Mouse (Mus musculus): ENCODE measurements around the gene Psmb5. TPM values are rescaled to one million over a fixed set of nuclear protein-coding genes. Genes with fewer than 3 reads are reported as not detected.

The Psmb5 gene
- total and polyA plus RNA-seq, 3 experiments = 299 to 416 (median 411) TPM

GRCm38 (mm10) chr14:54572790-54573736 is 44.8 kb downstream of the Psmb5 start:
- H3K27ac ChIP-seq (ENCODE audit: insufficient read depth, low read depth) = no peak overlapping the region
- no peak overlapping the region for H3K4me3 ChIP-seq (replicated peaks in 1 of 3; ENCODE audit: low read depth in 2 of 3, low read length in 2 of 3, poor library complexity in 1 of 3)
- H3K4me1 ChIP-seq (ENCODE audit: control insufficient read depth in 1 of 2, insufficient read depth in 2 of 2) = peaks cover 0 to 15% of the 10 kb centered on the region in 2 experiments; a peak in 2 of 4 replicates
- dilution Hi-C loops (cut with MboI; ENCODE audit: extremely low pct_ligation_motif_present, extremely low pct_unique_long_range_greater_than_20kb, low sequenced_read_pairs) (no loop called here), in situ Hi-C loops (cut with MboI; ENCODE audit: low pct_ligation_motif_present, low pct_unique_long_range_greater_than_20kb, low sequenced_read_pairs) (loop anchor here (10.0 to 25.0 kb wide), 2 partner anchors 62 to 511 kb away; no protein-coding TSS in a partner anchor)
- no peak for TF ChIP-seq ELF1 (IDR thresholded peaks at IDR 0.05; ENCODE audit: low read depth, low read length)
- no peak for TF ChIP-seq ETS1 (conservative IDR thresholded peaks at IDR 0.05; ENCODE audit: low read depth, low read length)
- TF ChIP-seq EP300 (IDR thresholded peaks at IDR 0.05; ENCODE audit: low read length) = no peak
- TF ChIP-seq SIN3A (IDR thresholded peaks at IDR 0.05; ENCODE audit: low read length) = no peak
- TF ChIP-seq BHLHE40 (IDR thresholded peaks at IDR 0.05; ENCODE audit: low read depth, low read length) = no peak
- TF ChIP-seq MEF2A (IDR thresholded peaks at IDR 0.05; ENCODE audit: borderline replicate concordance, low read depth, low read length) = no peak
- no peak for TF ChIP-seq USF2 (conservative IDR thresholded peaks at IDR 0.05; ENCODE audit: low read depth, low read length)
- TF ChIP-seq JUN (IDR thresholded peaks at IDR 0.05; ENCODE audit: insufficient read depth, low read depth, low read length) = no peak
- no peak for TF ChIP-seq ZNF384 (IDR thresholded peaks at IDR 0.05; ENCODE audit: low read depth, low read length)
- DNase-seq (ENCODE audit: extremely low read depth) = no peak
- no peak overlapping the region for H3K9ac ChIP-seq (ENCODE audit: insufficient read depth, low read depth)
- no peaks in the 10 kb centered on the region for H3K36me3 ChIP-seq (replicated peaks in 1 of 2; ENCODE audit: control insufficient read depth in 1 of 2, insufficient read depth in 1 of 2, low read length in 1 of 2)
- peaks cover 26% of the 10 kb centered on the region for H3K9me3 ChIP-seq (replicated peaks; ENCODE audit: low read length)
- peaks cover 3% of the 10 kb centered on the region for H3K27me3 ChIP-seq (replicated peaks)
- H3K79me2 ChIP-seq (replicated peaks; ENCODE audit: control insufficient read depth, extremely low read depth, insufficient read depth, poor library complexity, severe bottlenecking) = no peaks in the 10 kb centered on the region
- no peak overlapping the region for H3K4me2 ChIP-seq (ENCODE audit: insufficient read depth, low read depth, poor library complexity, severe bottlenecking)

- no peak overlapping the region for H3K4me2 ChIP-seq (ENCODE audit: insufficient read depth, low read depth, poor library complexity, severe bottlenecking)
- H3K27me3 ChIP-seq (replicated peaks) = peaks cover 3% of the 10 kb centered on the region
- H3K4me1 ChIP-seq (ENCODE audit: control insufficient read depth in 1 of 2, insufficient read depth in 2 of 2) = peaks cover 0 to 16% of the 10 kb centered on the region in 2 experiments; a peak in 2 of 4 replicates
- H3K27ac ChIP-seq (ENCODE audit: insufficient read depth, low read depth) = no peak overlapping the region
- in situ Hi-C loops (cut with MboI; ENCODE audit: low pct_ligation_motif_present, low pct_unique_long_range_greater_than_20kb, low sequenced_read_pairs) = loop anchor here (10.0 to 25.0 kb wide), 2 partner anchors 63 to 510 kb away; no protein-coding TSS in a partner anchor
- no peaks in the 10 kb centered on the region for H3K36me3 ChIP-seq (replicated peaks in 1 of 2; ENCODE audit: control insufficient read depth in 1 of 2, insufficient read depth in 1 of 2, low read length in 1 of 2)
- H3K9me3 ChIP-seq (replicated peaks; ENCODE audit: low read length) = peaks cover 18% of the 10 kb centered on the region
- dilution Hi-C loops (cut with MboI; ENCODE audit: extremely low pct_ligation_motif_present, extremely low pct_unique_long_range_greater_than_20kb, low sequenced_read_pairs) = no loop called here
- no peak overlapping the region for H3K4me3 ChIP-seq (replicated peaks in 1 of 3; ENCODE audit: low read depth in 2 of 3, low read length in 2 of 3, poor library complexity in 1 of 3)
- H3K9ac ChIP-seq (ENCODE audit: insufficient read depth, low read depth) = no peak overlapping the region
- TF ChIP-seq MAFK (IDR thresholded peaks at IDR 0.05; ENCODE audit: insufficient replicate concordance, low read length) (no peak), E2F4 (IDR thresholded peaks at IDR 0.05; ENCODE audit: insufficient replicate concordance, low read depth, low read length) (no peak), ETS1 (conservative IDR thresholded peaks at IDR 0.05; ENCODE audit: low read depth, low read length) (no peak), KAT2A (IDR thresholded peaks at IDR 0.05; ENCODE audit: insufficient replicate concordance, low read length) (no peak), MAX (IDR thresholded peaks at IDR 0.05; ENCODE audit: low read length) (no peak), SMC3 (IDR thresholded peaks at IDR 0.05; ENCODE audit: low read depth, low read length) (no peak), MAZ (IDR thresholded peaks at IDR 0.05; ENCODE audit: low read depth, low read length) (no peak), CTCF (conservative IDR thresholded peaks at IDR 0.05 in 1 of 2, IDR thresholded peaks at IDR 0.05 in 1 of 2; ENCODE audit: low read depth in 2 of 2, low read length in 2 of 2) (no peak), TBP (conservative IDR thresholded peaks at IDR 0.05; ENCODE audit: low read depth, low read length) (no peak), CHD2 (IDR thresholded peaks at IDR 0.05; ENCODE audit: low read length) (no peak), MEF2A (IDR thresholded peaks at IDR 0.05; ENCODE audit: borderline replicate concordance, low read depth, low read length) (no peak), ZKSCAN1 (IDR thresholded peaks at IDR 0.05; ENCODE audit: borderline replicate concordance, low read depth, low read length) (no peak), PAX5 (IDR thresholded peaks at IDR 0.05; ENCODE audit: low read length) (no peak)
- no peaks in the 10 kb centered on the region for H3K79me2 ChIP-seq (replicated peaks; ENCODE audit: control insufficient read depth, extremely low read depth, insufficient read depth, poor library complexity, severe bottlenecking)
- DNase-seq (ENCODE audit: extremely low read depth) = no peak
Observed at GRCm38 (mm10) chr14:54572122-54572521, 45.7 kb downstream of the Psmb5 start.
